18 mouse cellular contexts compared by ENCODE assay signal in genomic region chr12:83582106-83582505, GRCm38 (mm10). TPM values are rescaled to one million over a fixed set of nuclear protein-coding genes. Genes with fewer than 3 reads are reported as not detected.
DNase-seq lines count a peak whose midpoint lies in the region; ATAC-seq and TF ChIP-seq lines count a peak whose summit lies in the region.
"Had no signal": no experiment of that assay in that cellular context is flagged by ENCODE, and none has a peak within 500 bp of the region (broad histone marks: within the 10 kb centered on the region; RNA-seq: fewer than 3 reads in every experiment).

No protein-coding gene starts in this region.

- no peak overlapping the region for H3K4me3 ChIP-seq in kidney, embryonic 15.5 days (replicated peaks)
- no peak overlapping the region for H3K4me3 ChIP-seq in cortical plate, adult 2 months (ENCODE audit: insufficient read depth, low read length)
- H3K4me3 ChIP-seq in small intestine, adult 2 months (ENCODE audit: low read depth, low read length) = no peak overlapping the region
- H3K4me3 ChIP-seq: embryonic facial prominence, embryonic 13.5 days; hindbrain, embryonic 15.5 days; myocyte had no signal

- no peak for ATAC-seq in kidney, embryonic 15.5 days (replicated peaks; ENCODE audit: low FRiP score)
- ATAC-seq in granulocyte monocyte progenitor cell, adult 5-6 weeks (replicated peaks; ENCODE audit: poor library complexity, severe bottlenecking) = no peak
- ATAC-seq in monocyte, adult 5-6 weeks (replicated peaks; ENCODE audit: insufficient number of reproducible peaks, low FRiP score, low TSS enrichment, poor library complexity, severe bottlenecking) = no peak
- ATAC-seq: forebrain, postnatal 0 days had no signal

- no peaks in the 10 kb centered on the region for H3K27me3 ChIP-seq in kidney, embryonic 15.5 days
- no peaks in the 10 kb centered on the region for H3K27me3 ChIP-seq in small intestine, adult 2 months (ENCODE audit: control insufficient read depth, insufficient read depth, low read length)
- H3K27me3 ChIP-seq: embryonic facial prominence, embryonic 13.5 days; hindbrain, embryonic 15.5 days had no signal

- H3K9me3 ChIP-seq in kidney, embryonic 15.5 days (replicated peaks) = no peaks in the 10 kb centered on the region
- H3K9me3 ChIP-seq: embryonic facial prominence, embryonic 13.5 days; hindbrain, embryonic 15.5 days had no signal

- TF ChIP-seq CTCF in cortical plate, adult 2 months (IDR thresholded peaks at IDR 0.05; ENCODE audit: extremely low read depth, insufficient read depth, low read length) = no peak
- TF ChIP-seq CTCF in small intestine, adult 2 months (IDR thresholded peaks at IDR 0.05; ENCODE audit: extremely low read depth, insufficient read length, insufficient replicate concordance, low read depth, low read length) = no peak

- DNase-seq in kidney, adult 18-20 months = peak; percentile 25
- peak; percentile 51 for DNase-seq in kidney, postnatal 14 days
- DNase-seq: adrenal gland, postnatal 14 days; B cell, adult 2 months; cerebellum, adult 8-10 months; forebrain, postnatal 0 days; gastrocnemius, postnatal 14 days; layer of hippocampus, postnatal 36 days; thymus, adult 2 months had no signal

- H3K4me1 ChIP-seq in kidney, embryonic 15.5 days = 0 out of 2 replicates have a peak, but pooled peaks cover 11% of the 10 kb centered on the region
- H3K4me1 ChIP-seq in cortical plate, adult 2 months (ENCODE audit: control insufficient read depth, insufficient read depth, low read length) = peaks cover 1% of the 10 kb centered on the region; the same call in 1 of the 2 replicates
- peaks cover 30% of the 10 kb centered on the region; the same call in 1 of the 2 replicates for H3K4me1 ChIP-seq in small intestine, adult 2 months (ENCODE audit: control insufficient read depth, insufficient read depth, insufficient read length, low read length)
- H3K4me1 ChIP-seq: embryonic facial prominence, embryonic 13.5 days had no signal

- H3K4me2 ChIP-seq in kidney, embryonic 15.5 days = no peak overlapping the region
- H3K4me2 ChIP-seq: embryonic facial prominence, embryonic 13.5 days; hindbrain, embryonic 15.5 days had no signal

- WGBS in kidney, embryonic 15.5 days = 50% methylated on average over 4 of the region's 4 CpGs
- WGBS in small intestine, adult 2 months = 52% methylated on average over 4 of the region's 4 CpGs

- no peak overlapping the region for H3K27ac ChIP-seq in kidney, embryonic 15.5 days
- peak overlapping the region; percentile 77; the same call in 1 of the 2 replicates for H3K27ac ChIP-seq in cortical plate, adult 2 months (ENCODE audit: insufficient read depth, low read length)
- H3K27ac ChIP-seq in small intestine, adult 2 months (ENCODE audit: insufficient read depth, low read depth, low read length) = peak overlapping the region; percentile 23; the same call in 1 of the 2 replicates
- H3K27ac ChIP-seq: embryonic facial prominence, embryonic 13.5 days; hindbrain, embryonic 15.5 days; liver, embryonic 14.5 days had no signal

- peaks cover 38% of the 10 kb centered on the region for H3K36me3 ChIP-seq in kidney, embryonic 15.5 days
- peaks cover 23% of the 10 kb centered on the region for H3K36me3 ChIP-seq in small intestine, adult 2 months (ENCODE audit: control insufficient read depth, insufficient read depth, low read length)

- TF ChIP-seq POLR2A in cortical plate, adult 2 months (IDR thresholded peaks at IDR 0.05; ENCODE audit: extremely low read depth, insufficient read depth, low read length) = no peak
- TF ChIP-seq POLR2A in small intestine, adult 2 months (IDR thresholded peaks at IDR 0.05; ENCODE audit: low read depth, low read length) = no peak

- H3K9ac ChIP-seq in kidney, embryonic 15.5 days = no peak overlapping the region
- H3K9ac ChIP-seq: embryonic facial prominence, embryonic 13.5 days; forebrain, postnatal 0 days; hindbrain, embryonic 15.5 days; liver, embryonic 14.5 days had no signal

RNA-seq across cellular contexts. Expression of gene Zfyve1, which starts 14.9 kb away (rescaled TPM):
- polyA plus RNA-seq in kidney, embryonic 15.5 days (2015; fragmentation: Nextera tagmentation; extraction: Ambion mirVana) = 18.5 and 20.1 TPM in 2 replicates
- 31.3 and 38.9 TPM in 2 replicates for polyA plus RNA-seq in cortical plate, adult 2 months (2012; rRNA removed)
- 24.0 and 54.4 TPM in 2 replicates for polyA plus RNA-seq in small intestine, adult 2 months (2012; rRNA removed)
- total RNA-seq in granulocyte monocyte progenitor cell, adult 5-6 weeks (2014; fragmentation: Nextera tagmentation) = 8.9 and 15.0 TPM in 2 replicates
- total RNA-seq in granulocyte monocyte progenitor cell, adult 5-6 weeks (2017) = 9.4 and 12.2 TPM in 2 replicates
- 15.9 to 24.5 TPM (median 19.2 TPM) in 3 replicates for total RNA-seq in monocyte, adult 5-6 weeks (2017)

RNA-seq across cellular contexts. Expression of gene Rbm25, which starts 48.9 kb away (rescaled TPM):
- polyA plus RNA-seq in kidney, embryonic 15.5 days (2015; fragmentation: Nextera tagmentation; extraction: Ambion mirVana) = 283 and 284 TPM in 2 replicates
- polyA plus RNA-seq in cortical plate, adult 2 months (2012; rRNA removed) = 130 and 157 TPM in 2 replicates
- polyA plus RNA-seq in small intestine, adult 2 months (2012; rRNA removed) = 3.3 and 12.0 TPM in 2 replicates
- total RNA-seq in granulocyte monocyte progenitor cell, adult 5-6 weeks (2014; fragmentation: Nextera tagmentation) = 191 and 240 TPM in 2 replicates
- total RNA-seq in granulocyte monocyte progenitor cell, adult 5-6 weeks (2017) = 177 and 275 TPM in 2 replicates
- total RNA-seq in monocyte, adult 5-6 weeks (2017) = 239 to 354 TPM (median 242 TPM) in 3 replicates

Comparison
In these comparisons a context has a peak if more than half of its experiments do, and no peak if none do; other contexts are left out.
1. RNA of gene Rbm25, which starts 48.9 kb away (polyA plus RNA-seq): 283 to 284 TPM in kidney, embryonic 15.5 days and 130 to 157 TPM in cortical plate, adult 2 months; 3.3 to 12.0 TPM in small intestine, adult 2 months; every median in the first group is over 10 times any median in the second.